In the genomic region with DNA sequence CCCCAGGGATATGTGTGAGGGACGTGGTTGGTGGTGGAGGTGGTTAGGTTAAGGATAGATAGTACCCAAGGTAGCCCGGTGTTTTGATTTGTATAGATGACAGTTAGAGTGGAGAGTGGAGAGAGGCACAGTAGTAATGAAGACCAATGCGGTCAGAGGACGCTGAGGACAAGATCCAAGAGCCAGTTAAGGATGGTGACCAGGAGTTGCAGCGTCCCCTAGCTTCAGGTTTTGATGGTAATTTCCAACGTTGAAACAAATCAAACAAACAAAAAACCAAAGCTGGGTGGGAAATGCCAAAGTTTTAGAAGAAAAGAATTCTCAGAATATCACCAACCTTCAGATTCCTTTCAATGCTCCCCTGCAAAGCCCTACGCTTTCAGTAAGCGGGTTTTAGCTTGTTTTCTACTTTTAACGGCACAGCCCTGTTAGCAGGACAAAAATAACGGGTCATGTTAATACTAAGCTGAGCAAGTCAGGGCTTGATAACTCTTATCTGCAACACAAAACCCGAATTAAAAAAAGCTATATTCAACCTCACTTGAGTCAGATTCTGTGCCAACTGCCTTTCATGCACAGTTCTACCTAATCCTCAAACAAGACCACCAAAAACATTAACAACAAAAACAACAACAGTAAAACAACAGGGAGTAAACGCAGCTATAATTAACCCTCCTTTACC, we compare ENCODE assay signal across 8 mouse cellular contexts. TPM values are rescaled to one million over a fixed set of nuclear protein-coding genes. Genes with fewer than 3 reads are reported as not detected.
DNase-seq lines count a peak whose midpoint lies in the region; ATAC-seq and TF ChIP-seq lines count a peak whose summit lies in the region.

No protein-coding gene starts in this region.

- no peaks in the 10 kb centered on the region for H3K27me3 ChIP-seq in testis, adult 2 months (ENCODE audit: control insufficient read depth, insufficient read depth, low read length)
- no peaks in the 10 kb centered on the region for H3K27me3 ChIP-seq in hindbrain, embryonic 13.5 days
- no peaks in the 10 kb centered on the region for H3K27me3 ChIP-seq in liver, postnatal 0 days (ENCODE audit: insufficient read depth, low read length)
- H3K27me3 ChIP-seq in stomach, postnatal 0 days (ENCODE audit: control insufficient read depth, insufficient read depth, low read length) = no peaks in the 10 kb centered on the region

- 32% methylated on average over 12 of the region's 12 CpGs for WGBS in hindbrain, embryonic 13.5 days
- 24% methylated on average over 12 of the region's 12 CpGs for WGBS in liver, postnatal 0 days (ENCODE audit: insufficient replicate concordance)
- 27% methylated on average over 12 of the region's 12 CpGs for WGBS in stomach, postnatal 0 days

- no peak for ATAC-seq in CD4-positive, CD25-positive, alpha-beta regulatory T cell, adult 4 months
- no peak for ATAC-seq in hindbrain, embryonic 13.5 days (ENCODE audit: low FRiP score)
- ATAC-seq in liver, postnatal 0 days = no peak
- ATAC-seq in stomach, postnatal 0 days (ENCODE audit: low FRiP score, low TSS enrichment) = no peak

- H3K9ac ChIP-seq in hindbrain, embryonic 13.5 days = peak overlapping the region; percentile 61
- H3K9ac ChIP-seq in liver, postnatal 0 days (replicated peaks) = peak overlapping the region; percentile 44
- H3K9ac ChIP-seq in stomach, postnatal 0 days (ENCODE audit: low read length) = peak overlapping the region; percentile 55; the same call in 1 of the 2 replicates

- no peak for TF ChIP-seq EP300 in liver, postnatal 0 days (IDR thresholded peaks at IDR 0.05; ENCODE audit: low read depth)
- no peak for TF ChIP-seq EP300 in stomach, postnatal 0 days (optimal IDR thresholded peaks at IDR 0.05)

- no peak for TF ChIP-seq CTCF in testis, adult 2 months (IDR thresholded peaks at IDR 0.05; ENCODE audit: control insufficient read depth, insufficient read depth, insufficient replicate concordance, low read depth, low read length)
- TF ChIP-seq CTCF in liver, postnatal 0 days (IDR thresholded peaks at IDR 0.05; ENCODE audit: low read depth) = peak; percentile 61
- peak; percentile 62 for TF ChIP-seq CTCF in stomach, postnatal 0 days (IDR thresholded peaks at IDR 0.05; ENCODE audit: low read depth)

- peak overlapping the region; percentile 86 for H3K4me3 ChIP-seq in testis, adult 2 months (ENCODE audit: control insufficient read depth, low read depth, low read length)
- H3K4me3 ChIP-seq in hindbrain, embryonic 13.5 days = peak overlapping the region; percentile 79
- peak overlapping the region; percentile 94 for H3K4me3 ChIP-seq in liver, postnatal 0 days (ENCODE audit: low read depth, low read length)
- H3K4me3 ChIP-seq in stomach, postnatal 0 days (ENCODE audit: low read depth, low read length) = peak overlapping the region; percentile 95

- no peaks in the 10 kb centered on the region for H3K9me3 ChIP-seq in hindbrain, embryonic 13.5 days
- H3K9me3 ChIP-seq in liver, postnatal 0 days (ENCODE audit: low read length) = no peaks in the 10 kb centered on the region
- no peaks in the 10 kb centered on the region for H3K9me3 ChIP-seq in stomach, postnatal 0 days (ENCODE audit: control insufficient read depth, low read length)

- peaks cover 6% of the 10 kb centered on the region; the same call in 1 of the 2 replicates for H3K4me1 ChIP-seq in testis, adult 2 months (ENCODE audit: control insufficient read depth, insufficient read depth, low read length)
- peaks cover 18% of the 10 kb centered on the region for H3K4me1 ChIP-seq in hindbrain, embryonic 13.5 days (replicated peaks)
- H3K4me1 ChIP-seq in liver, postnatal 0 days (ENCODE audit: insufficient read depth) = peaks cover 14% of the 10 kb centered on the region
- H3K4me1 ChIP-seq in stomach, postnatal 0 days (replicated peaks; ENCODE audit: control insufficient read depth, insufficient read depth) = no peaks in the 10 kb centered on the region

- H3K4me2 ChIP-seq in hindbrain, embryonic 13.5 days = peak overlapping the region; percentile 60
- peak overlapping the region; percentile 97 for H3K4me2 ChIP-seq in liver, postnatal 0 days (ENCODE audit: low read depth, low read length)
- peak overlapping the region; percentile 77 for H3K4me2 ChIP-seq in stomach, postnatal 0 days (replicated peaks; ENCODE audit: low read depth)

- H3K27ac ChIP-seq in testis, adult 2 months (ENCODE audit: control insufficient read depth, insufficient read depth, low read depth, low read length) = peak overlapping the region; percentile 71
- peak overlapping the region; percentile 73 for H3K27ac ChIP-seq in hindbrain, embryonic 13.5 days
- peak overlapping the region; percentile 62 for H3K27ac ChIP-seq in liver, postnatal 0 days (ENCODE audit: low read depth)
- 0 out of 2 replicates have a peak overlapping the region, but pooled peaks have one; percentile 30 for H3K27ac ChIP-seq in stomach, postnatal 0 days (replicated peaks)

- TF ChIP-seq POLR2A in testis, adult 2 months (IDR thresholded peaks at IDR 0.05; ENCODE audit: control insufficient read depth, low read depth, low read length) = no peak

- H3K36me3 ChIP-seq in testis, adult 2 months (ENCODE audit: control insufficient read depth, insufficient read depth, low read length) = no peaks in the 10 kb centered on the region
- no peaks in the 10 kb centered on the region for H3K36me3 ChIP-seq in hindbrain, embryonic 13.5 days
- H3K36me3 ChIP-seq in liver, postnatal 0 days (replicated peaks; ENCODE audit: insufficient read depth, low read length) = no peaks in the 10 kb centered on the region
- no peaks in the 10 kb centered on the region for H3K36me3 ChIP-seq in stomach, postnatal 0 days (ENCODE audit: control insufficient read depth, insufficient read depth, low read length)

- peak; percentile 17 for DNase-seq in CD4-positive, CD25-positive, alpha-beta regulatory T cell, adult 2 months (ENCODE audit: low read depth, low spot score)
- DNase-seq in testis, postnatal 14 days (ENCODE audit: low spot score) = no peak
- DNase-seq in liver, postnatal 0 days = no peak
- DNase-seq in stomach, postnatal 0 days (ENCODE audit: low spot score) = no peak
- no peak for DNase-seq in layer of hippocampus, postnatal 36 days

RNA-seq across cellular contexts. Expression of a gene that starts 0.6 kb away (rescaled TPM):
- polyA plus RNA-seq in CD4-positive, CD25-positive, alpha-beta regulatory T cell, adult 4 months (2017; shearing (Covaris generic)) = 10 to 100 TPM in 1 of 2 experiments, 1 to 10 TPM in 1; 7.9 to 10.2 TPM
- polyA plus RNA-seq in testis, adult 2 months (2012; rRNA removed) = 15.6 and 18.4 TPM in 2 replicates
- 500 and 521 TPM in 2 replicates for polyA plus RNA-seq in hindbrain, embryonic 13.5 days (2015; fragmentation: Nextera tagmentation; extraction: Ambion mirVana)
- 120 and 121 TPM in 2 replicates for polyA plus RNA-seq in liver, postnatal 0 days (2015; fragmentation: Nextera tagmentation; extraction: Ambion mirVana)
- 162 and 177 TPM in 2 replicates for polyA plus RNA-seq in stomach, postnatal 0 days (2015; fragmentation: Nextera tagmentation; extraction: Ambion mirVana)
- 10 to 100 TPM; 45.6 to 48.5 TPM for total RNA-seq in layer of hippocampus, postnatal 36 days (2021)

RNA-seq across cellular contexts. Expression of a gene that starts 0.8 kb away (rescaled TPM):
- polyA plus RNA-seq in CD4-positive, CD25-positive, alpha-beta regulatory T cell, adult 4 months (2017; shearing (Covaris generic)) = 10 to 100 TPM; 11.8 to 13.6 TPM
- polyA plus RNA-seq in testis, adult 2 months (2012; rRNA removed) = 4.9 and 5.2 TPM in 2 replicates
- 11.5 and 13.7 TPM in 2 replicates for polyA plus RNA-seq in hindbrain, embryonic 13.5 days (2015; fragmentation: Nextera tagmentation; extraction: Ambion mirVana)
- polyA plus RNA-seq in liver, postnatal 0 days (2015; fragmentation: Nextera tagmentation; extraction: Ambion mirVana) = 3.4 and 3.6 TPM in 2 replicates
- polyA plus RNA-seq in stomach, postnatal 0 days (2015; fragmentation: Nextera tagmentation; extraction: Ambion mirVana) = 3.9 and 4.4 TPM in 2 replicates
- total RNA-seq in layer of hippocampus, postnatal 36 days (2021) = 10 to 100 TPM; 41.9 to 44.0 TPM
